Mouse (Mus musculus) spleen, adult 12 weeks (tissue): Measurements from ENCODE around the gene Gm29427.
A peak's percentile ranks its signal among the peaks of the same experiment; 100 is the strongest.
"Not testable (repeated sequence)": the region's sequence is repeated elsewhere in the genome, so short reads cannot be mapped to it uniquely, and the experiment has no call there.

ENCODE experiments used
- DNase-seq: peaks from one replicate; pipeline ENCODE4 v3.0.0; 2022; ENCODE audit warnings: low spot score

Gene Gm29427

DNA sequence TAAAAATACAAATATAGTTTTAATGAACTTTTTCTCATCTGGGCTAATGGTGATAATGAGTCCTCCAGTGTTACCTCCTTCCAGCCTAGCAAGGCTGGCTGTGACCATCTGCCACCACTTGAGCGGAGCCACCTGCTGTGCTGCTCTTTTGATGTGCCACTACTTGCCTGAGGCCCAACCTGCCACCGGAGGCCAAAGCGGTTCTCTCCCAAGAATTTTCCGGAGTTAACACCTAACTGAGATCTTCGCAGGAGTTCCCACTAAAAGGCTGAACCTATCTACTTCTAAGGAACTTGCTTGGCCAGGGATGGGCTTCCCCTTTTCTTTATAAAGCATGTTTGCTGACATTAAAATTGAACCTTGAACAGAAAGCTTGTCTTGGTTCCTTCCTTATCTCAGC is 56.0 kb downstream of the Gm29427 start:
- DNase-seq: not testable (repeated sequence)

DNA sequence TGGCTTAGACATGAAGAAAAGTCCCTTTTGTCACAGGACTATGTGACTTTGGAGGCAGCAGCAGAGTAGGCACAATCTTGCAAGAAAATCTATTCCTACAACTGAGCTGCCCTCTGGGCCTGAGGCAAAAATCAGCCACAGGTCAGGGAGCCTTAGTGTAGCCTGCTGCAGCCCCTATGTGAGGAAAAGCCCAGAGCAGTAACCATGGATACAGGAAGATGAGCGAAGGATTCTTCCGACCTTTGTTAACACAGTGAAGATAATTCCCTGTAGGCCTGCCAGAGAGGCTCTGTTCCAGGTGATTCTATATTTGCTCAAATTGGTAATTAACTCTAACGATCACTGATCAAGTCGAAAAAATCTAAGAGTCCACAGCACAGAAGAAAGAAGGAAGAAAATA is 71.5 kb downstream of the Gm29427 start:
- DNase-seq: no peak

DNA sequence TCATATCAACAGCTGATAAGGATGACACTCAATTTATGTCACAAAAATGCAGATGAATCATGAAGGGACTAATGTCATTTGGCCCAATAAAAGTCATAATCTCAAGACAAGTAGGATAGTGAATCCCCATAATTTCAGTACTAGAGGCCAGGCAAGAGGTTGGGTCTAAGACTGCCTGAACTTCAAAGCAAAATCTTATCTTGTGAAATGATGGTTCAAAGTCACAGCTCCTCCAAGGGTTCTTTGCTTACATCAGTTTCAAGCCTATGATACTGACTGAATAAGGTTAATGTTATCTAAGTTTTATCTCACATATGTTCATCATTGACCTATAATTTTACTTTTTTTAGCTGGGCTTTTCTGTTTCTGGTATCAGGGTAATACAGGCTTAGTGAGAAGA is 74.6 kb downstream of the Gm29427 start:
- DNase-seq: no peak

DNA sequence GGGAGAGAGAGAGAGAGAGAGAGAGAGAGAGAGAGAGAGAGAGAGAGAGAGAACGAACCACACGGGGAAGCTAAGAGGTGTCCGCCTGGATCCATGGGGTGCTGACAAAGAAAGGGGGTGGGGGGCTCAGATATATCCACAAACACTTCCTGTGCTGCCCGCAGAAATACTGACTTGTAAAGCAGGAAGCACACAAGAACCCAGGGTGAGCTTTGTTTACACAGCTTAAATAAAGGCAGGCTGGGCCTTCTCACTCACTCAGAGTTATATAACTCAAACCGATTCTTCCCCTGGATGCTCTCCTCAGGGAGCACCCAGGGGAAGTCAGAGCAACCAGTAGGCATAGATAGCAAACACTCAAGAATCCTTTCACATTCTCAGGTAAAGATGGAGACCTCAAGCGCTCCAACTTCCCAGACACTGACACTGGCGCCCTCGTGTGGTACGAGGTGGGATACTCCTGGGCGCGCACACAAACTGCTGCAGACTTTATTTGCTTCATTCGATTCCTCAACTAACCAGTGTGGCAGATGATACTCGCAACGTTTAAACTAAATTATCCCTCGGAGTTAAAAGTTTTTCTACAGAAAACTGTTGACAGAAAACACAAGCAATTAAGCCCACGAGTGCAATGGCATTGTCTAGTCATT is 81.7 kb downstream of the Gm29427 start:
- peak; percentile 61 for DNase-seq

DNA sequence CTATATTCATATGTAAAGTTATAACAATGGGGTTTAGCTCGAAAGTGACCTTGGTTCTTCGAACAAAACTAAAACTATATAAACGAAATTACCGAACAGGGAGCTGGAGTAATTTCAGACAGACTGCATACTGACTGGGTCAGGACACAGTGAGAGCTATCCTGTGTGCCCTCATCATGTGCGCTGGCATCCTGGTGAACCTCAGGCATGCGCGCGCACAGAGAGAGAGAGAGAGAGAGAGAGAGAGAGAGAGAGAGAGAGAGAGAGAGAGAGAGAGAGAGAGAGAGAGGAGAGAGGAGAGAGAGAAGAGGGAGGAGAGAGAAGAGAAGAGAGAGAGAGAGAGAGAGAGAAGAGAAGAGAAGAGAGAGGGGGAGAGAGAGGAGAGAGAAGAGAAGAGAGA is 82.3 kb downstream of the Gm29427 start:
- no peak for DNase-seq

DNA sequence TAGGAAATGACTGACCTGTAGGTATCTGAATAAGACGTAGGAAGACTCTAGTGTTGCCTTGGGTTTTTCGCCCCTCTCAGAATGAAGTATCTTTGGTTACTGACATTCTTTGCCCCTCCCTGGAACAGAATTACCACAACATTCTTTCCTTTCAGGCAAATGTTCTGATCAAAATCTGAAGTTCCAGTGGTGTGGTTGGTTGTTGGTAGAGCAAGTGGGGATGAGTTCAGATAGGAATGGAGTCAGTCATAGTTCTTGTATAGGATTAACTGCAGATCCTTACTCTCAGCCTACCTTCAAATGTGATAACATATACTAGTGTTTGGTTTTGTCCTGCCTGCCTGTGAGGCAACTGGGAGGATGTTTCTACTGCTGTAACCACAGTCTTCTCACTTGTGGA is 86.1 kb downstream of the Gm29427 start, which contains the start of gene Zp3r:
Zp3r (minus strand) TSS at position 101 of the 400 bp plus-strand sequence.
- no peak for DNase-seq
